ENCODE assay signal across 8 mouse cellular contexts in the genomic region with DNA sequence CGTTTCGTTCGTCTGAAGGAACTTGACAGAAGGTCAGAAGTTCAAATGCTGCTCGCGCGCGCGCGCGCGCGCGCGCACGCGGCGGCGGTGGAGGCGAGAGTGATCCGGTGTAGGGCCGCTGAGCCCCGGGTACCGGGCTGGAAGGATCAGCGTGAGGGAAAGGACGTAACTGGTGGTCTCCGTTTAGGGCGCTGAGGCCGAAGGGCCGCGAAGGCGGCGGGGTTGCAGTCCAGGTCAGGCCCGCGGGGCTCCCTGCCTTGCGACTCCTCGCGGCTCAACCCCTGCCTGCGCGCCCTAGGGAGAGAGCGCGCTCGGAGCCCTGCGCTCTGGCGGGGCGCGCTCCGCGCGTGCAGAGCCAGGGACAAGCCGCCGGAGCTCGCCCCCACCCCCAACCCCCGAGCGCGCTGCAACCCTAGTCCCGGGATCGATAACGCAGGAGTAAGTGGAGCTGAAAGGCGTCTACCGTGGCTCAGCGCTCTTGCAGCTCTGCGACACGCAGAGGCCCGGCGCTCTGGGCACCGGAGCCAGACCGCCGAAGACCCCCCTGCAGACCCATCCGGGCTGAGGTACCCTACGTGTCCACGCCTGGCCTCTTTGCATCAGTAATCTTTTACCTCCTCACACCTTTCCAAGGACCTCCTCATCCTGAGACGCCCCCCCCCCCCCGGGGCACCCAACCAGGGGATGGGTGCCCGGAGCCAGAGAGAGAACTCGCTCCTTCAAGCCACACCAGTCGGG. TPM values are rescaled to one million over a fixed set of nuclear protein-coding genes. Genes with fewer than 3 reads are reported as not detected.
A peak's percentile ranks its signal among the peaks of the same experiment; 100 is the strongest.
DNase-seq lines count a peak whose midpoint lies in the region; ATAC-seq and TF ChIP-seq lines count a peak whose summit lies in the region.

No protein-coding gene starts in this region.

- H3K9ac ChIP-seq in hindbrain, embryonic 14.5 days = peak overlapping the region; percentile 52
- 0 out of 2 replicates have a peak overlapping the region, but pooled peaks have one; percentile 21 for H3K9ac ChIP-seq in limb, embryonic 14.5 days (ENCODE audit: low read depth, low read length, severe bottlenecking)

- no peaks in the 10 kb centered on the region for H3K9me3 ChIP-seq in hindbrain, embryonic 14.5 days (ENCODE audit: control insufficient read depth, low read length)
- H3K9me3 ChIP-seq in limb, embryonic 14.5 days (ENCODE audit: control insufficient read depth, low read length) = no peaks in the 10 kb centered on the region

- DNase-seq in lung, adult 2 months = peak; percentile 57
- DNase-seq in lung, postnatal 14 days = no peak
- DNase-seq in embryo, embryonic 11 days = peak; percentile 64
- DNase-seq in hindbrain, embryonic 14.5 days (ENCODE audit: low spot score) = no peak
- DNase-seq in limb, embryonic 14.5 days (ENCODE audit: low spot score) = no peak
- DNase-seq in retina, postnatal 1 day = peak; percentile 42
- DNase-seq in urinary bladder, postnatal 10 days (ENCODE audit: low spot score) = no peak
- DNase-seq in gastrocnemius, postnatal 14 days = no peak

- peak overlapping the region; percentile 70 for H3K4me3 ChIP-seq in lung, adult 2 months (replicated peaks; ENCODE audit: extremely low read depth, low read depth, low read length)
- H3K4me3 ChIP-seq in hindbrain, embryonic 14.5 days (replicated peaks; ENCODE audit: low read length) = peak overlapping the region; percentile 60
- peak overlapping the region; percentile 47 for H3K4me3 ChIP-seq in limb, embryonic 14.5 days (replicated peaks; ENCODE audit: low read length)

- peak overlapping the region; percentile 95 for H3K4me2 ChIP-seq in hindbrain, embryonic 14.5 days (replicated peaks)
- H3K4me2 ChIP-seq in limb, embryonic 14.5 days (replicated peaks; ENCODE audit: low read depth, low read length, severe bottlenecking) = peak overlapping the region; percentile 89

- no peak for TF ChIP-seq POLR2A in lung, adult 2 months (IDR thresholded peaks at IDR 0.05; ENCODE audit: borderline replicate concordance, extremely low read depth, low read depth, low read length)
- no peak for TF ChIP-seq POLR2A in limb, embryonic 14.5 days (IDR thresholded peaks at IDR 0.05; ENCODE audit: borderline replicate concordance, extremely low read depth, insufficient read depth, insufficient read length)

- no peak for TF ChIP-seq CTCF in lung, adult 2 months (IDR thresholded peaks at IDR 0.05; ENCODE audit: insufficient read depth, low read length)

- ATAC-seq in hindbrain, embryonic 14.5 days (ENCODE audit: low FRiP score) = peak; percentile 47
- 0 out of 2 replicates have a peak, but pooled peaks have one; percentile 24 for ATAC-seq in limb, embryonic 14.5 days (ENCODE audit: low FRiP score, low read depth)

- 0 out of 2 replicates have a peak overlapping the region, but pooled peaks have one; percentile 60 for H3K27ac ChIP-seq in hindbrain, embryonic 14.5 days
- no peak overlapping the region for H3K27ac ChIP-seq in limb, embryonic 14.5 days (replicated peaks; ENCODE audit: low read depth, low read length)

- H3K36me3 ChIP-seq in hindbrain, embryonic 14.5 days (replicated peaks; ENCODE audit: control insufficient read depth, insufficient read depth) = no peaks in the 10 kb centered on the region
- no peaks in the 10 kb centered on the region for H3K36me3 ChIP-seq in limb, embryonic 14.5 days (ENCODE audit: control insufficient read depth, insufficient read depth, low read length)

- under 1% methylated on average over 76 of the region's 76 CpGs for WGBS in lung, adult 2 months
- under 1% methylated on average over 74 of the region's 76 CpGs for WGBS in hindbrain, embryonic 14.5 days
- under 1% methylated on average over 56 of the region's 76 CpGs for WGBS in limb, embryonic 14.5 days

- H3K4me1 ChIP-seq in lung, adult 2 months (ENCODE audit: control insufficient read depth, insufficient read depth, low read length) = peaks cover 2% of the 10 kb centered on the region; the same call in 1 of the 2 replicates
- peaks cover 10% of the 10 kb centered on the region; the same call in 1 of the 2 replicates for H3K4me1 ChIP-seq in hindbrain, embryonic 14.5 days (replicated peaks; ENCODE audit: control insufficient read depth, insufficient read depth, low read length)
- peaks cover 11% of the 10 kb centered on the region for H3K4me1 ChIP-seq in limb, embryonic 14.5 days (ENCODE audit: control insufficient read depth, insufficient read depth, low read length)

- intact Hi-C loops in gastrocnemius, postnatal 14 days (cut with DNase I; ENCODE audit: low total_unique reads) = no loop called here

- H3K27me3 ChIP-seq in hindbrain, embryonic 14.5 days (ENCODE audit: control insufficient read depth, insufficient read depth, low read length) = peaks cover 96% of the 10 kb centered on the region
- H3K27me3 ChIP-seq in limb, embryonic 14.5 days (ENCODE audit: control insufficient read depth, insufficient read depth, low read length) = peaks cover 96% of the 10 kb centered on the region

RNA-seq across cellular contexts. Expression of a gene that starts 2.5 kb away (rescaled TPM):
- polyA plus RNA-seq in lung, adult 2 months (2012; rRNA removed) = 7.7 and 11.9 TPM in 2 replicates
- 1.3 and 1.4 TPM in 2 replicates for polyA plus RNA-seq in hindbrain, embryonic 14.5 days (2014; fragmentation: Nextera tagmentation; extraction: Ambion mirVana)
- polyA plus RNA-seq in limb, embryonic 14.5 days (2012; rRNA removed) = 0.33 and 0.37 TPM in 2 replicates
- polyA plus RNA-seq in limb, embryonic 14.5 days (2014; fragmentation: Nextera tagmentation; extraction: Ambion mirVana) = 0.06 TPM in 1 of 2 replicates, not detected in the other
- total RNA-seq in gastrocnemius, postnatal 14 days (2021) = not detected

Comparison
In these comparisons a context has a peak if more than half of its experiments do, and no peak if none do; other contexts are left out.
1. DNase-seq: peak in lung, adult 2 months (single experiment), embryo, embryonic 11 days (single experiment) and retina, postnatal 1 day (single experiment); none in lung, postnatal 14 days (single experiment), hindbrain, embryonic 14.5 days (single experiment), limb, embryonic 14.5 days (single experiment), urinary bladder, postnatal 10 days (single experiment) and gastrocnemius, postnatal 14 days (single experiment).
2. Peak in every context shown above with its lines, with median percentiles within 50 percentile points of each other: H3K4me3 ChIP-seq.